Mouse (Mus musculus) bone marrow macrophage, adult 2 months (primary cell): ENCODE data around the gene Irf8. TPM values are rescaled to one million over a fixed set of nuclear protein-coding genes. Genes with fewer than 3 reads are reported as not detected.

Source experiments
- H3K27ac ChIP-seq: 2 replicates; pipeline ENCODE4 v1.5.1; 2012; ENCODE audit warnings: low read depth, low read length; ENCODE audit not compliant: insufficient read depth
- H3K4me1 ChIP-seq: 2 replicates; pipeline ENCODE4 v1.6.1; 2012; ENCODE audit warnings: low read length; ENCODE audit not compliant: control insufficient read depth, insufficient read depth
- H3K4me3 ChIP-seq: 2 replicates; pipeline ENCODE4 v1.5.1; 2012; ENCODE audit warnings: mild to moderate bottlenecking, low read length, moderate library complexity; ENCODE audit not compliant: insufficient read depth
- CTCF ChIP-seq: IDR thresholded peaks from 2 replicates; pipeline ENCODE4 v1.5.1; 2012; ENCODE audit warnings: low read depth, mild to moderate bottlenecking, low read length, moderate library complexity
- POLR2A ChIP-seq: IDR thresholded peaks from 2 replicates; pipeline ENCODE4 v1.6.1; 2012; ENCODE audit warnings: mild to moderate bottlenecking, low read depth, low read length, borderline replicate concordance
- polyA plus RNA-seq: library from polyadenylated mRNA; stranded (reverse); fragments of >200 nt; gene quantifications from 2 replicates; pipeline ENCODE4 v1.2.4, GENCODE M21; 2012; ENCODE audit not compliant: missing spikeins, insufficient read depth, insufficient read length

The Irf8 gene
- polyA plus RNA-seq, 1 experiment: 157 TPM

DNA sequence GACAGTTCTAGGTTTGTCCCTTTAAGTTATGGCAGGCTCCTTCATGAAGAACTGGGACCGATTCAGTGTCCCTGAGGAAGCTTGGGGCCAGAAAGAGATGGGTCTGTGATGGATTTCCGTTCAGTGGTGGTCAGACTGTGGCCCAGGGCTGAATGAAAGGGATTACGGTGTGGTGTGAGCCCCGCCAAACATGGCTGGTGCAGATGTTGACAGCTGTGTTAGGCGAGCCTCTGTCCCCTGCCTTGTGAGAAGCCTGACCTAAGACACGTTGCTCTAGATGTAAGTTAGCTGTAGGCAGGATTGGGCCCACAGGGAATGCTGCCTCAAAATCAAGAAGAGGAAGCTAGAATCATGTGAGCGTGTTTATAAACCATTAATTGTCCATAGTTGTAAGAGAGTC is 1.0 kb downstream of the Irf8 start:
- H3K27ac ChIP-seq: peak overlapping the region; percentile 83
- TF ChIP-seq POLR2A: no peak
- no peak for TF ChIP-seq CTCF
- peak overlapping the region; percentile 91 for H3K4me3 ChIP-seq
- H3K4me1 ChIP-seq: peaks cover 32% of the 10 kb centered on the region

DNA sequence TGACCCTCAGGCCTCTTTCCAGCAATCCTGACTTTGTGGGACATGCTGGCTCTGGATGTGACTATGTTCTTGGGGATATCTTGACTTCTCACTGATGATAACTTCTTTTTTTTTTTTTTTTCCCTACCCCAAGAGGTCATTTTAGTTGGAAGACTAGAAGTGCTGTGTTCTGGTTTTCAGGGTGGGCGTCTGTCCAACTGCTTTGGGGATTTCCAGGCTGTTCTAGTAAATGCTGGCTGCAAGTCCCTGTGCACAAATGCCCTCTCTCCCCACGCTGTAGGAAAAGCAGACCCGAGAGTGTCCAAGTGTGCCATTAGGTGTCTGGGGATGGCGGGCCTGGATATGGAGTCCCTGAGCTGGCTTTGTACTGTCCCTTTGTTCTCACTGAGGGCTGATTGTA is 2.6 kb downstream of the Irf8 start:
- Histone ChIP-seq H3K4me3 (peak overlapping the region; percentile 91), H3K4me1 (peaks cover 46% of the 10 kb centered on the region), H3K27ac (no peak overlapping the region; the same call in 1 of the 2 replicates)
- TF ChIP-seq CTCF (no peak), POLR2A (no peak)

DNA sequence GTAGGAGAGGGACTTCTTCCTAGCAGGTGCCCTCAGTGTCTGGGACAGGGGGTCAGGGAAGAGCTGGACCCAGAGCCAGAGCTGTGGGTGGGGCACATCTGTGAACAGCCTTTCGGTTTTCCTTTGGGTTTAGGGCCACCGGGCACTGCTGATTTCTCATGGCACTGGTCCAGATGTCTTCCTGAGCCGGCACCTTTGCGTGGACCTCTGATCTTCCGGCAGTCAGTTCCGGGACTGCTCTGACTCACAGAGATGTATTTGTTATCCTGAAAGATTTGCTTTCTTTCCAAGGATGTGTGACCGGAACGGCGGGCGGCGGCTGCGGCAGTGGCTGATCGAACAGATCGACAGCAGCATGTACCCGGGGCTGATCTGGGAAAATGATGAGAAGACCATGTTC is 3.4 kb downstream of the Irf8 start:
- Histone ChIP-seq H3K4me3 (peak overlapping the region; percentile 91; the same call in 1 of the 2 replicates), H3K27ac (no peak overlapping the region), H3K4me1 (peaks cover 53% of the 10 kb centered on the region)
- TF ChIP-seq CTCF (no peak), POLR2A (no peak)

GRCm38 (mm10) chr8:120740579-120740978 is 4.4 kb downstream of the Irf8 start:
- TF ChIP-seq CTCF: no peak
- no peak for TF ChIP-seq POLR2A
- peaks cover 58% of the 10 kb centered on the region for H3K4me1 ChIP-seq
- H3K4me3 ChIP-seq: no peak overlapping the region
- peak overlapping the region; percentile 4; the same call in 1 of the 2 replicates for H3K27ac ChIP-seq

DNA sequence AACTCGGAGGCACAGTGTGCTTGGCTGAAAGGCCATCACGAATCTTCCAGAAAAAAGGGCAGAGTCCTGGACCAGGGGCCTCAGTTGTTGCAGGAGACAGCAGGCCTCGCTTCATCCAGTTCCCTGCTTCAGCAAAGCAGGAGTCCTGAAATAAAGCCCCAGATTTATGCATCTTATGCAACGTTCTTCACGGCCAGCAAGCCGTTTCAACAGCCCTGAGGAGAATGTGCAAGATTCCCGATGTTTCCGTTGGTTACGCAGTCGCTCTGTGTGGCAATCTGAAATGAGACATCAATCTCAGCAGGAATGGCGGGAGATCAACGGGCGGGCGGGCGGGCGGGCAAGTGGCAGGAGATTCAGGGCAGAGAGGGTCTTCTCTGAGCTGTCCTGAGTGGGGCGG is 4.8 kb downstream of the Irf8 start:
- Histone ChIP-seq H3K4me1 (peaks cover 61% of the 10 kb centered on the region), H3K4me3 (no peak overlapping the region), H3K27ac (peak overlapping the region; percentile 4; the same call in 1 of the 2 replicates)
- no peak for TF ChIP-seq CTCF
- no peak for TF ChIP-seq POLR2A

- peak overlapping the region; percentile 12; the same call in 1 of the 2 replicates for H3K4me3 ChIP-seq
- peaks cover 68% of the 10 kb centered on the region for H3K4me1 ChIP-seq
- no peak; the same call in 1 of the 2 replicates for TF ChIP-seq CTCF
- H3K27ac ChIP-seq: peak overlapping the region; percentile 96
Observed at GRCm38 (mm10) chr8:120741815-120742530, 5.8 kb downstream of the Irf8 start.

- H3K4me3 ChIP-seq: peak overlapping the region; percentile 16; the same call in 1 of the 2 replicates
- TF ChIP-seq CTCF (no peak), POLR2A (no peak)
- peaks cover 71% of the 10 kb centered on the region for H3K4me1 ChIP-seq
- peak overlapping the region; percentile 96 for H3K27ac ChIP-seq
Observed at GRCm38 (mm10) chr8:120743149-120743897, 7.2 kb downstream of the Irf8 start.

- H3K27ac ChIP-seq: peak overlapping the region; percentile 96
- TF ChIP-seq CTCF: no peak
- no peak for TF ChIP-seq POLR2A
- peaks cover 65% of the 10 kb centered on the region for H3K4me1 ChIP-seq
- 0 out of 2 replicates have a peak overlapping the region, but pooled peaks have one; percentile 3 for H3K4me3 ChIP-seq
Observed at GRCm38 (mm10) chr8:120743898-120744290, 7.7 kb downstream of the Irf8 start.

GRCm38 (mm10) chr8:120744448-120744847 is 8.3 kb downstream of the Irf8 start:
- peaks cover 60% of the 10 kb centered on the region for H3K4me1 ChIP-seq
- TF ChIP-seq POLR2A: no peak
- H3K27ac ChIP-seq: peak overlapping the region; percentile 96
- H3K4me3 ChIP-seq: 0 out of 2 replicates have a peak overlapping the region, but pooled peaks have one; percentile 3

DNA sequence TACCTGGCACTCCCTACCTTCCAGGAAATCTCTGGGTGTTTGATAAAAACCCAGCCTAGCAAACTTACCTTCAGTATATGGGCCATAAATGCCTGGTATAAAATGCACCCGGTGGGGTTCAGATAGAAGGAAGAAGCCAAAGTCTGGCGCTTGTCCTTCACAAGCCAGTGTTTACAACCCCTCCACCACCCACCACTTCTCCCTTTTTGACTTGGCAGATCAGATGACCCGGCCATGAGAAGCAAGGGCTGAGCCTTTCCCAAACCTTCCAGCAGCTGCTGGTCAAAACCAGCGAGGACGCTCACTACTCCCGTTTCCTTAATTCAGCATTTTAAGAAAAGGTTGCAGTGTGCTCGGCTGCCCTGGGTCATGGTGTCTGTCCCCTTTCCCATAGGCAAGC is 9.1 kb downstream of the Irf8 start:
- Histone ChIP-seq H3K4me1 (peaks cover 59% of the 10 kb centered on the region), H3K4me3 (no peak overlapping the region), H3K27ac (peak overlapping the region; percentile 91)
- no peak for TF ChIP-seq CTCF
- TF ChIP-seq POLR2A: no peak

DNA sequence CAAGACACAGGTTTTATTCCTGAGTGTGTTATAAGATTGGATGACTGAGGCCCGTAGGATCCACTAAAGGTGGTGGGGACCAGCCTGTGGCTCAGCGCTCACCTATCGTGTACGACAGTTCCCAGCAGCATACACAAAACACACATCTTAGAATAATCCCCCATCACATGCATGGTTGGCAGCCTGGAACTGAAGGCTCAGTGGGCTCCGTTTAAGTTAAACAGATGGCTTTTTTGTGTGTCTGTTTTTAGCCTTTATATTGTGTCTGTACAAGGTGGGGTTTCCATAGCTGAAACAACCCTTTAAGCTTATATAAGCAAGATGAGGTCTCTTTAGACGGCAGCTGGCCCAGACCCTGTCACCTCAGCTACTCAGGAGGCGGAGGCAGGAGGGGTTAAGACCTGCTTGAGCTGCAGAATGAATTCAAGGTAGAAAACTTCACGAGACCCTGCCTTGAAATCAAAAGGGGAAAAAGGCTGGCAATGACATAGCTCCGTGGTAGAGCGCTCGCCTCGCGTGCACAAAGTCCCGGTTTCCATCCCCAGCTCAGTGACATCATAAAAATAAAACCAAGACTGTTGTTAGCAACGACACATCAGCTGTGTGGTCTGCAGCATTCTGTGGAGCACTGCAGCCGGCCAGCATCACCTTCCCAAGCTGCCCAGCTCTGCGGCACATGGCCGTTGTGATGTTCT is 10.0 kb downstream of the Irf8 start:
- Histone ChIP-seq H3K27ac (peak overlapping the region; percentile 91), H3K4me3 (no peak overlapping the region), H3K4me1 (peaks cover 63% of the 10 kb centered on the region)
- TF ChIP-seq POLR2A (no peak), CTCF (no peak)
